Mouse (Mus musculus) subcutaneous adipose tissue, adult 2 months (tissue): ENCODE data around the gene Arl8a. TPM values are rescaled to one million over a fixed set of nuclear protein-coding genes. Genes with fewer than 3 reads are reported as not detected.

ENCODE experiments used
- polyA plus RNA-seq: library from polyadenylated mRNA; depleted of rRNA; stranded (reverse); fragments of >200 nt; gene quantifications from 2 replicates; pipeline ENCODE4 v1.2.3, GENCODE M21; 2012; ENCODE audit warnings: low replicate concordance; rRNA removed

Arl8a gene
- polyA plus RNA-seq = 74.1 and 87.4 TPM in 2 replicates

GRCm38 (mm10) chr1:135146077-135146945 lies at the start of gene Arl8a:
Gene Arl8a (plus strand): TSS chr1:135146824.

DNA sequence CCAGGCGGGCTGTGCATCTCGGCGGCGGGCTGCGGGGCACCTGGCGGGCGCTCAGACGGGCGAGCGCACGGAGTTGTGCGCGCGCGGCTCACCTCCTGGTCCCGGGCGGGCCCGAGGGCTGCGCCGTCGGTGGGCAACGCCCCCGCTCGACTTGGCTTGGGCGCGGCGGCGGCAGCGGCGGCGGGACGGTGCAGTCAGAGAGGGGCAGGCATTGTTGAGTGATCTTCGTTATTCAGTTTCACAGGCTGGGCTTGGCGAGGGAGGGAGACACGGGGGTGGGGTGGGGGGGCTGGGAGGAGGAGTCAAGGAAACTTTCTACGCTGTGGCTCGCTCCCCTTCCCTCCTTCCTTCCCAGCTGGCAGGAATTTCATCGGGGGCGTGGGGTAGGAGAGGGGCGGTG lies 41.5 kb upstream of the Arl8a start, which contains the start of gene Lgr6:
Lgr6 (minus strand) TSS at position 153 of the 400 bp plus-strand sequence.

GRCm38 (mm10) chr1:135132473-135132872 lies 14.2 kb upstream of the Arl8a start, which contains the start of gene Ptpn7:
Gene Ptpn7 (plus strand): TSS chr1:135132700.

GRCm38 (mm10) chr1:135167435-135167834 lies 20.8 kb downstream of the Arl8a start, which contains the start of gene Gpr37l1:
Gene Gpr37l1 (minus strand): TSS chr1:135167681.

Other genes starting within 250 kb of the Arl8a start
- gene Ppp1r12b, start 190.9 kb upstream of the Arl8a start, polyA plus RNA-seq = 15.5 and 52.4 TPM in 2 replicates
- 0.20 and 3.0 TPM in 2 replicates for gene Ube2t, start 184.3 kb upstream of the Arl8a start, polyA plus RNA-seq
- 0.27 and 2.7 TPM in 2 replicates for gene Lgr6, start 41.5 kb upstream of the Arl8a start, polyA plus RNA-seq
- 3.5 and 6.2 TPM in 2 replicates for gene Ptpn7, start 14.1 kb upstream of the Arl8a start, polyA plus RNA-seq
- gene Gpr37l1, start 20.9 kb downstream of the Arl8a start, polyA plus RNA-seq = 1.1 and 1.2 TPM in 2 replicates
- gene Elf3, start 111.7 kb downstream of the Arl8a start, polyA plus RNA-seq = 0.24 and 39.9 TPM in 2 replicates
- gene Rnpep, start 137.3 kb downstream of the Arl8a start, polyA plus RNA-seq = 38.9 and 60.3 TPM in 2 replicates
- 94.0 and 143 TPM in 2 replicates for gene Timm17a, start 167.0 kb downstream of the Arl8a start, polyA plus RNA-seq
- gene Lmod1, start 178.0 kb downstream of the Arl8a start, polyA plus RNA-seq = 7.0 and 52.0 TPM in 2 replicates
- 4.5 and 41.7 TPM in 2 replicates for gene Shisa4, start 228.4 kb downstream of the Arl8a start, polyA plus RNA-seq